Mouse (Mus musculus) adrenal gland, postnatal 36 days (tissue): ENCODE results near the gene Vmn1r171. TPM values are rescaled to one million over a fixed set of nuclear protein-coding genes. Genes with fewer than 3 reads are reported as not detected.
"Not testable (repeated sequence)": the region's sequence is repeated elsewhere in the genome, so short reads cannot be mapped to it uniquely, and the experiment has no call there.

ENCODE experiments used
- DNase-seq, 2 experiments: peaks; one replicate each; pipeline ENCODE4 v3.0.0; 2021; ENCODE audit warnings: mixed read lengths in 1 of 2
- long read RNA-seq, 2 experiments: library from polyadenylated mRNA; stranded (forward); transcript quantifications; one replicate each; pipeline ENCODE4 v2.0.0; 2021; ENCODE audit warnings: borderline sequencing depth in 2 of 2
- total RNA-seq, 2 experiments: library from RNA; stranded (reverse); gene quantifications; 2 replicates each; pipeline ENCODE4 v1.2.3; 2021

Vmn1r171 gene
- not detected for total RNA-seq
- long read RNA-seq, experiment 1 = 0 reads
- long read RNA-seq, experiment 2 = 0 reads

DNA sequence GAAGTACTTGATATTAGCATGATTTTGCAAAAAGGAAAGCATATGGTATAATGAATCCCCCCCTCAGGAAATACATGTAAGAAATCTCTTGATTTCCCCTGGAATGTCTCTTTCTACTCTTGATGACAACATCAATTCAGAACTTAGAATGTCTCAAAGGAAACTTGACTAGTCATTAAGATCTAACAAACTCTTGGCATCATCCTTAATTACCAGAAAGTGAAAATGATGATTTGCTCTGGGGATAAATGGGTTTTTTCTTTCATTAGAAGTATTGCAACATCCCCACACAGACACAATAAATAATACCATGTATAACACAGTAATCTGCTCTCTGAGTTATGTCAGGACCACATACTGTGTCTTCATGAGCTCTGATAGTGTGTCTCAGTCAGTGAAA lies at the start of gene Vmn1r171:
Gene Vmn1r171, plus strand, starts transcription at position 301 of the 400 bp plus-strand sequence.
- no peak for DNase-seq

DNA sequence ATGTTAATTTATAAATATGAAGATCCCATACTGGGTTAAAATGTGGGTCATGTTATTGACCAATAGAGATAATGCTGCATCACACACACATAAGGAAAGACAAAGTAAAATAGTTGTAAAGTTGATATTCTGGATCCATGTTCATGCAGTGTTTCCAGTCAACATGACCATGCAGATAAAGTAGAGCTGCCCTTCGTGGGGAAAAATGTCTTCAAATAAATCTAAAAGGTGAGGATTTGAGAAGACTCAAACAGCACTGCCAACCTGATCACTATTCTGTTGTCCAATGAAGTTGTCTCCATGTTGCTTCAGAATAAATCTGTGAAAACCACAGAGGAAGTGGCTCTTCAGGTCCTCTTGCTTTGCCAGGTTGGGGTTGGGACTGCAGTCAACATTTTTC lies 24.6 kb upstream of the Vmn1r171 start, which contains the start of gene Vmn1r170:
Gene Vmn1r170, plus strand, starts transcription at position 301 of the 400 bp plus-strand sequence.
- DNase-seq = not testable (repeated sequence)

DNA sequence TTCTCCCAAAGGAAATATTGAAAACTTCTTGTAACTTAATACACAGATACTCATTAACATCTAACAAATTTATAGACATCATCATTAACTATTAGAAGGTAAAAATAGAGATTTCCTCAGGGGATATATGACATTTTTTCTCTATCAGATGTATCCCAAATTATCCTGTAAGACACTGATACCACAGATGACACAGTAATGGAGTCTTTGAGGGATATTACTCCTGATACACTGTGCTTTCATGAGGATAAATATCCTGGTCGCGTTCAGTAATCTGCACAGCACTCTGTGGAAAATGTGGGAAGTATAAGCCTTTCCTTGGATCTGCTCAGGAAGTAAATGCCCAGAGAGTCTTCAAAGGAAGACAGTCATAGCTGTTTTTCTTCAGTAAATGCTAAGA lies 27.5 kb downstream of the Vmn1r171 start, which contains the start of gene Vmn1r172:
Gene Vmn1r172, plus strand, starts transcription at position 301 of the 400 bp plus-strand sequence.
- DNase-seq = no peak

Other genes starting within 250 kb of the Vmn1r171 start
- not detected for gene Nlrp5, start 244.8 kb upstream of the Vmn1r171 start, total RNA-seq
- not detected for gene Vmn1r167, start 123.5 kb upstream of the Vmn1r171 start, total RNA-seq
- gene Vmn1r168, start 91.0 kb upstream of the Vmn1r171 start, total RNA-seq = not detected
- not detected for gene Vmn1r169, start 55.2 kb upstream of the Vmn1r171 start, total RNA-seq
- not detected for gene Vmn1r170, start 24.5 kb upstream of the Vmn1r171 start, total RNA-seq
- gene Vmn1r172, start 27.6 kb downstream of the Vmn1r171 start, total RNA-seq = not detected
- not detected for gene Vmn1r173, start 70.0 kb downstream of the Vmn1r171 start, total RNA-seq
- not detected for gene Vmn1r174, start 121.5 kb downstream of the Vmn1r171 start, total RNA-seq
- gene Vmn1r175, start 179.9 kb downstream of the Vmn1r171 start, total RNA-seq = not detected
- gene Vmn1r176, start 206.7 kb downstream of the Vmn1r171 start, total RNA-seq = not detected
- gene Vmn1r177, start 235.7 kb downstream of the Vmn1r171 start, total RNA-seq = not detected